Mouse (Mus musculus): ENCODE data around the gene Ets1.

DNA sequence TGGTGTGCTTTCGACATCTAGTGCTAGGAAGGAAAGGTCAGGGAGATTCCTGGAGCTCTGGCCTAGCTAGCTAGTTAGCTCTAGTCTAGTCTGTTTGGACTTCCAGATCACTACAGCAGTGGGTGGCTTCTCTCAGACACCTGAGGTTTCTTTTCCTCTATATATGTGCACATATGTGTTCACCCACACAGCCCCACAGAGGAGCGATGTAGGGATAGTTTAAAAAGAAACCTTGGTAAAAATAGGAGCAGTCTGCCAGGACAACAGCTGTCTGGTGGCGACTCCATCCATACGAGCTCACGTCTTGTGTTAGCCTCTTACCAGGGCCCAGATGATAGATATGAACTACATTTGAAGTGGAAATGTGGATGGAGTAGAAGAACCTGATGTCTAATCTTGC is 112.5 kb downstream of the Ets1 start:
- TF ChIP-seq POLR2A (IDR thresholded peaks at IDR 0.05; ENCODE audit: borderline replicate concordance, low read depth, low read length) = no peak
- no peak for TF ChIP-seq CTCF (IDR thresholded peaks at IDR 0.05; ENCODE audit: low read depth, low read length)

Measured in bone marrow macrophage, adult 2 months (primary cell).